Mouse (Mus musculus): ENCODE data around the gene Baz1b. TPM values are rescaled to one million over a fixed set of nuclear protein-coding genes. Genes with fewer than 3 reads are reported as not detected.
"Not testable (repeated sequence)": the region's sequence is repeated elsewhere in the genome, so short reads cannot be mapped to it uniquely, and the experiment has no call there.

Gene Baz1b
- polyA plus RNA-seq, 1 experiment from 2014 or later: 26.6 TPM

DNA sequence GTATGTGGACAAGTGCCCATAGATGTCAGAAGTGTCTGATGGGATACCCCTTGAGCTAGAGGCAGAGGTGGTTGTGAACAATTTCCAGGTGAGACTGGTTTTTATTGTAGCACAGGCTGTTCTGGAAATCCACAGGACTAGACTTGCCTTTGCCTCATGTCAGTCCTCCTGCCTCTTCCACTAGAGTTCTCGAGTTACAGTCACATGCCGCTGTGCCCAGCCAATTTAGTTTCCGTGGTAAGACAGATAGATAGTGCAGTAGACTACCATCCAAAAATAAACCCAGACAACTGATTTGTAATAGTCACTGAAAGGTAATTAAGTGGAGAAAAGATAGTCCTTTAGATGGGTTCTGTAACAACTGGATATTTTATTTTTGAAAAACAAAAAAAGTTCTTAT lies 15.7 kb downstream of the Baz1b start:
- no peak overlapping the region for H3K4me3 ChIP-seq
- no peak overlapping the region for H3K27ac ChIP-seq (replicated peaks)
- H3K9me3 ChIP-seq: no peaks in the 10 kb centered on the region
- H3K9ac ChIP-seq: no peak overlapping the region
- H3K27me3 ChIP-seq: no peaks in the 10 kb centered on the region
- 94% methylated on average over 3 of the region's 3 CpGs for WGBS
- H3K4me2 ChIP-seq: no peak overlapping the region
- peaks cover 54% of the 10 kb centered on the region for H3K36me3 ChIP-seq
- ATAC-seq (ENCODE audit: low FRiP score, low read depth): no peak
- H3K4me1 ChIP-seq (replicated peaks): no peaks in the 10 kb centered on the region

- no peak overlapping the region for H3K4me3 ChIP-seq
- WGBS: 100% methylated on average over 1 of the region's 1 CpGs
- no peak for ATAC-seq (ENCODE audit: low FRiP score, low read depth)
- no peaks in the 10 kb centered on the region for H3K27me3 ChIP-seq
- H3K9me3 ChIP-seq: no peaks in the 10 kb centered on the region
- no peak overlapping the region for H3K4me2 ChIP-seq
- no peak overlapping the region for H3K27ac ChIP-seq (replicated peaks)
- H3K36me3 ChIP-seq: peaks cover 71% of the 10 kb centered on the region
- H3K4me1 ChIP-seq (replicated peaks): no peaks in the 10 kb centered on the region
- no peak overlapping the region for H3K9ac ChIP-seq
Observed at GRCm38 (mm10) chr5:135208197-135208596, 21.1 kb downstream of the Baz1b start.

- WGBS: 92% methylated on average over 6 of the region's 6 CpGs
- Histone ChIP-seq H3K4me1 (replicated peaks) (no peaks in the 10 kb centered on the region), H3K27me3 (no peaks in the 10 kb centered on the region), H3K9me3 (no peaks in the 10 kb centered on the region), H3K4me3 (no peak overlapping the region), H3K9ac (no peak overlapping the region), H3K36me3 (peaks cover 70% of the 10 kb centered on the region), H3K4me2 (no peak overlapping the region), H3K27ac (replicated peaks) (no peak overlapping the region)
- ATAC-seq (ENCODE audit: low FRiP score, low read depth): no peak
Observed at GRCm38 (mm10) chr5:135216871-135217270, 29.8 kb downstream of the Baz1b start.

GRCm38 (mm10) chr5:135220941-135221340 lies 33.9 kb downstream of the Baz1b start:
- no peak for ATAC-seq (ENCODE audit: low FRiP score, low read depth)
- Histone ChIP-seq H3K27ac (replicated peaks) (no peak overlapping the region), H3K9ac (no peak overlapping the region), H3K4me1 (replicated peaks) (no peaks in the 10 kb centered on the region), H3K27me3 (no peaks in the 10 kb centered on the region), H3K4me3 (no peak overlapping the region), H3K9me3 (no peaks in the 10 kb centered on the region), H3K36me3 (peaks cover 70% of the 10 kb centered on the region), H3K4me2 (no peak overlapping the region)

- H3K9ac ChIP-seq: no peak overlapping the region
- no peak overlapping the region for H3K4me2 ChIP-seq
- WGBS: 96% methylated on average over 7 of the region's 7 CpGs
- no peaks in the 10 kb centered on the region for H3K4me1 ChIP-seq (replicated peaks)
- H3K27me3 ChIP-seq: no peaks in the 10 kb centered on the region
- ATAC-seq (ENCODE audit: low FRiP score, low read depth): no peak
- no peak overlapping the region for H3K27ac ChIP-seq (replicated peaks)
- no peak overlapping the region for H3K4me3 ChIP-seq
- H3K36me3 ChIP-seq: peaks cover 69% of the 10 kb centered on the region
- no peaks in the 10 kb centered on the region for H3K9me3 ChIP-seq
Observed at GRCm38 (mm10) chr5:135222066-135222465, 35.0 kb downstream of the Baz1b start.

GRCm38 (mm10) chr5:135224169-135224568 lies 37.1 kb downstream of the Baz1b start:
- H3K9me3 ChIP-seq: no peaks in the 10 kb centered on the region
- H3K36me3 ChIP-seq: peaks cover 67% of the 10 kb centered on the region
- no peak overlapping the region for H3K27ac ChIP-seq (replicated peaks)
- no peak overlapping the region for H3K4me2 ChIP-seq
- no peaks in the 10 kb centered on the region for H3K27me3 ChIP-seq
- H3K4me3 ChIP-seq: no peak overlapping the region
- H3K4me1 ChIP-seq (replicated peaks): no peaks in the 10 kb centered on the region
- ATAC-seq (ENCODE audit: low FRiP score, low read depth): no peak
- 92% methylated on average over 3 of the region's 3 CpGs for WGBS
- no peak overlapping the region for H3K9ac ChIP-seq

DNA sequence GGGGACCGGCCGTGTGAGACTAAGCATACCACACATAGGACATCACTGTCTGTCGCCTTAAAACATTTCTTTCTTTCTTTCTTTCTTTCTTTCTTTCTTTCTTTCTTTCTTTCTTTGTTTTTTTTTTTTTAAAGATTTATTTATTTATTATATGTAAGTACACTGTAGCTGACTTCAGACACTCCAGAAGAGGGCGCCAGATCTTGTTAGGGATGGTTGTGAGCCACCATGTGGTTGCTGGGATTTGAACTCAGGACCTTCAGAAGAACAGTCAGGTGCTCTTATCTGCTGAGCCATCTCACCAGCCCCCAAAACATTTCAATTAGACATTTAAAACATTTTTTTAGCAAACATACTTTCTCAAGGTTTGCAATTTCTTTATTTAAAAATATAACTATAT lies 38.8 kb downstream of the Baz1b start:
- not testable (repeated sequence) for H3K4me3 ChIP-seq; H3K4me1 ChIP-seq (replicated peaks); H3K4me2 ChIP-seq; H3K27ac ChIP-seq (replicated peaks); ATAC-seq (ENCODE audit: low FRiP score, low read depth); H3K27me3 ChIP-seq; H3K9ac ChIP-seq; H3K9me3 ChIP-seq
- 98% methylated on average over 4 of the region's 4 CpGs for WGBS
- H3K36me3 ChIP-seq: peaks cover 76% of the 10 kb centered on the region

- Histone ChIP-seq H3K4me1 (replicated peaks) (no peaks in the 10 kb centered on the region), H3K9me3 (no peaks in the 10 kb centered on the region), H3K4me3 (no peak overlapping the region), H3K4me2 (no peak overlapping the region), H3K27me3 (no peaks in the 10 kb centered on the region), H3K9ac (no peak overlapping the region), H3K36me3 (peaks cover 84% of the 10 kb centered on the region), H3K27ac (replicated peaks) (no peak overlapping the region)
- 93% methylated on average over 4 of the region's 4 CpGs for whole genome bisulfite sequencing
- no peak for ATAC-seq (ENCODE audit: low FRiP score, low read depth)
Observed at GRCm38 (mm10) chr5:135230186-135230585, 43.1 kb downstream of the Baz1b start.

GRCm38 (mm10) chr5:135233166-135233920 lies 46.3 kb downstream of the Baz1b start:
- Histone ChIP-seq H3K27ac (replicated peaks) (no peak overlapping the region), H3K4me2 (no peak overlapping the region), H3K36me3 (peaks cover 85% of the 10 kb centered on the region), H3K9me3 (no peaks in the 10 kb centered on the region), H3K4me3 (no peak overlapping the region), H3K9ac (no peak overlapping the region), H3K27me3 (no peaks in the 10 kb centered on the region), H3K4me1 (replicated peaks) (no peaks in the 10 kb centered on the region)
- 86% methylated on average over 8 of the region's 8 CpGs for WGBS
- ATAC-seq (ENCODE audit: low FRiP score, low read depth): no peak

DNA sequence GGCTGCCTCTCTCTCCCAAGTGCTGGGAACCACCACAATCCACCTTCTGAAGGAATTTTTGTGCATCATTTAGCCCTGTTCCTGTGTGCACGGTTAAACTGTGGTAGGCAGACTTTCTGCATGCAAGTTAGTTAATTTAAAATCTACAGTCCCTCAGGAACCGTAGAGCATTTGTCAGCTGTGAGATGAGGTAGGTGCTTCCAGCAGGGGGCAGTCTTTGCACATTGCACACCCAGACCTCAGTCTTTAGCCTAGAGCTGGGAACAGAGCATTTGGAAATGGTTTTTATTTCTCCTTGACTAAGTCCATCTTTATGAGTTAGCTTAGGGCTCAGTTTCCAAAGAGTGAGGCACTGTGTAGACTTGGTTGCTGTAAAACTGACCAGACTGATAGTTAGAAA lies 49.5 kb downstream of the Baz1b start:
- H3K27me3 ChIP-seq: no peaks in the 10 kb centered on the region
- H3K27ac ChIP-seq (replicated peaks): no peak overlapping the region
- WGBS: 37% methylated on average over 2 of the region's 2 CpGs
- no peaks in the 10 kb centered on the region for H3K9me3 ChIP-seq
- no peaks in the 10 kb centered on the region for H3K4me1 ChIP-seq (replicated peaks)
- no peak overlapping the region for H3K4me2 ChIP-seq
- no peak for ATAC-seq (ENCODE audit: low FRiP score, low read depth)
- no peak overlapping the region for H3K4me3 ChIP-seq
- no peak overlapping the region for H3K9ac ChIP-seq
- peaks cover 83% of the 10 kb centered on the region for H3K36me3 ChIP-seq

- 76% methylated on average over 2 of the region's 2 CpGs for WGBS
- no peak overlapping the region for H3K27ac ChIP-seq (replicated peaks)
- no peak overlapping the region for H3K4me3 ChIP-seq
- no peaks in the 10 kb centered on the region for H3K27me3 ChIP-seq
- no peak overlapping the region for H3K4me2 ChIP-seq
- peaks cover 80% of the 10 kb centered on the region for H3K36me3 ChIP-seq
- no peaks in the 10 kb centered on the region for H3K4me1 ChIP-seq (replicated peaks)
- no peak for ATAC-seq (ENCODE audit: low FRiP score, low read depth)
- no peaks in the 10 kb centered on the region for H3K9me3 ChIP-seq
- H3K9ac ChIP-seq: no peak overlapping the region
Observed at GRCm38 (mm10) chr5:135238832-135239231, 51.8 kb downstream of the Baz1b start.

DNA sequence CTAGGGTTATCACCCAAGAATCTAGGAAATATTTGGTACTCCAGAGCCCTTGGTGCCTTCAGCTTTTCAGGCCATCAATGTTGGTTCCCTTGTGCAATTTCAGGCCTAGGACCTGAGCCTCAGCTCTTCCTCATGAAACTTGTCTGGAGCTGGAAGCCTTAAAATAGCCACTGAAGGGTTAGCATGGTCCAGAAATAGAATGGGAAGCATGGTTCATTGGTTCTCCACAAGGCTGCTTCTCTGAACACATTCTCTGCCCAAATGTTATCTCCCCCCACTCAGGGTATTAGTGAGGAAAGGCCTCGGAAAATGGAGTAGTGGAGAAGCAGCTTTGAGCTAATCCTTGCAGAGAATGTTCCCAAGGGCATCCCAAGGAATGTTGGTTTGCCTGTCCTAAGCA lies 54.4 kb downstream of the Baz1b start:
- Histone ChIP-seq H3K4me3 (no peak overlapping the region), H3K27me3 (no peaks in the 10 kb centered on the region), H3K27ac (replicated peaks) (no peak overlapping the region), H3K36me3 (peaks cover 86% of the 10 kb centered on the region), H3K9me3 (no peaks in the 10 kb centered on the region), H3K4me1 (replicated peaks) (no peaks in the 10 kb centered on the region), H3K9ac (no peak overlapping the region), H3K4me2 (no peak overlapping the region)
- no peak for ATAC-seq (ENCODE audit: low FRiP score, low read depth)
- 74% methylated on average over 1 of the region's 1 CpGs for WGBS

GRCm38 (mm10) chr5:135242136-135242535 lies 55.1 kb downstream of the Baz1b start:
- Histone ChIP-seq H3K9ac (no peak overlapping the region), H3K9me3 (no peaks in the 10 kb centered on the region), H3K27me3 (no peaks in the 10 kb centered on the region), H3K4me3 (no peak overlapping the region), H3K27ac (replicated peaks) (no peak overlapping the region), H3K36me3 (peaks cover 86% of the 10 kb centered on the region), H3K4me1 (replicated peaks) (no peaks in the 10 kb centered on the region), H3K4me2 (no peak overlapping the region)
- ATAC-seq (ENCODE audit: low FRiP score, low read depth): no peak
- 72% methylated on average over 12 of the region's 12 CpGs for WGBS

All from hindbrain, embryonic 15.5 days (tissue).